Mouse (Mus musculus): ENCODE measurements at regions not wholly inside any gene's neighbourhood (a gene's known extent, or its start where the extent isn't known, plus 50 kb on each side); places are given as distances from the start of the nearest gene placed in this dataset.

GRCm38 (mm10) chr1:169156875-169157274 lies 374.4 kb downstream of the Nuf2 start:
- 0 out of 4 replicates have a peak, but pooled peaks cover 2 to 4% of the 10 kb centered on the region in 2 experiments for H3K4me1 ChIP-seq (ENCODE audit: control insufficient read depth in 2 of 2, insufficient read depth in 2 of 2, low read length in 2 of 2)
- H3K9me3 ChIP-seq (ENCODE audit: control insufficient read depth, low read length), result no peaks in the 10 kb centered on the region
- no peak overlapping the region for H3K4me3 ChIP-seq (ENCODE audit: control insufficient read depth in 1 of 2, insufficient read depth in 1 of 2, low read depth in 1 of 2, low read length in 2 of 2)
- no peak overlapping the region for H3K4me2 ChIP-seq (ENCODE audit: low read length)
- H3K36me3 ChIP-seq (ENCODE audit: control insufficient read depth, insufficient read depth, low read length), result no peaks in the 10 kb centered on the region
- no peaks in the 10 kb centered on the region for H3K27me3 ChIP-seq (ENCODE audit: control insufficient read depth, insufficient read depth, low read length)
- no peak overlapping the region for H3K27ac ChIP-seq (replicated peaks in 1 of 2; ENCODE audit: control insufficient read depth in 1 of 2, insufficient read depth in 1 of 2, low read depth in 2 of 2, low read length in 2 of 2)
- 84% methylated on average over 4 of the region's 4 CpGs for WGBS
- no peak overlapping the region for H3K9ac ChIP-seq (ENCODE audit: low read length)
- no peak for ATAC-seq (ENCODE audit: insufficient number of reproducible peaks, insufficient read depth, low FRiP score, low read depth)

- no peak for ATAC-seq (ENCODE audit: insufficient number of reproducible peaks, insufficient read depth, low FRiP score, low read depth)
- Histone ChIP-seq H3K4me3 (ENCODE audit: control insufficient read depth in 1 of 2, insufficient read depth in 1 of 2, low read depth in 1 of 2, low read length in 2 of 2) (no peak overlapping the region), H3K4me2 (ENCODE audit: low read length) (no peak overlapping the region), H3K27me3 (ENCODE audit: control insufficient read depth, insufficient read depth, low read length) (no peaks in the 10 kb centered on the region), H3K4me1 (ENCODE audit: control insufficient read depth in 2 of 2, insufficient read depth in 2 of 2, low read length in 2 of 2) (0 out of 4 replicates have a peak, but pooled peaks cover 1 to 2% of the 10 kb centered on the region in 2 experiments), H3K9me3 (ENCODE audit: control insufficient read depth, low read length) (no peaks in the 10 kb centered on the region), H3K27ac (replicated peaks in 1 of 2; ENCODE audit: control insufficient read depth in 1 of 2, insufficient read depth in 1 of 2, low read depth in 2 of 2, low read length in 2 of 2) (no peak overlapping the region), H3K36me3 (ENCODE audit: control insufficient read depth, insufficient read depth, low read length) (no peaks in the 10 kb centered on the region), H3K9ac (ENCODE audit: low read length) (no peak overlapping the region)
- WGBS, result 72% methylated on average over 14 of the region's 14 CpGs
These were observed 375.5 kb downstream of the Nuf2 start for GRCm38 (mm10) chr1:169155484-169156459.

- no peaks in the 10 kb centered on the region for H3K27me3 ChIP-seq (ENCODE audit: control insufficient read depth, insufficient read depth, low read length)
- ATAC-seq (ENCODE audit: insufficient number of reproducible peaks, insufficient read depth, low FRiP score, low read depth), result no peak
- 74% methylated on average over 3 of the region's 3 CpGs for WGBS
These were observed 389.0 kb downstream of the Nuf2 start for GRCm38 (mm10) chr1:169142216-169142615.

GRCm38 (mm10) chr1:169140056-169140455 lies 391.2 kb downstream of the Nuf2 start:
- Histone ChIP-seq H3K4me2 (ENCODE audit: low read length) (no peak overlapping the region), H3K4me1 (ENCODE audit: control insufficient read depth in 2 of 2, insufficient read depth in 2 of 2, low read length in 2 of 2) (peaks cover 2% of the 10 kb centered on the region in 2 experiments; a peak in 1 of 4 replicates), H3K27ac (replicated peaks in 1 of 2; ENCODE audit: control insufficient read depth in 1 of 2, insufficient read depth in 1 of 2, low read depth in 2 of 2, low read length in 2 of 2) (no peak overlapping the region), H3K9ac (ENCODE audit: low read length) (no peak overlapping the region), H3K36me3 (ENCODE audit: control insufficient read depth, insufficient read depth, low read length) (no peaks in the 10 kb centered on the region), H3K27me3 (ENCODE audit: control insufficient read depth, insufficient read depth, low read length) (no peaks in the 10 kb centered on the region), H3K4me3 (ENCODE audit: control insufficient read depth in 1 of 2, insufficient read depth in 1 of 2, low read depth in 1 of 2, low read length in 2 of 2) (no peak overlapping the region), H3K9me3 (ENCODE audit: control insufficient read depth, low read length) (peaks cover 9% of the 10 kb centered on the region; the same call in 1 of the 2 replicates)
- 63% methylated on average over 3 of the region's 3 CpGs for WGBS
- ATAC-seq (ENCODE audit: insufficient number of reproducible peaks, insufficient read depth, low FRiP score, low read depth), result no peak

More at GRCm38 (mm10) chr1:169142216-169142615, 389.0 kb downstream of the Nuf2 start:
- no peak overlapping the region for H3K9ac ChIP-seq (ENCODE audit: low read length)
- H3K9me3 ChIP-seq (ENCODE audit: control insufficient read depth, low read length), result peaks cover 9% of the 10 kb centered on the region; the same call in 1 of the 2 replicates
- no peak overlapping the region for H3K4me2 ChIP-seq (ENCODE audit: low read length)
- no peak overlapping the region for H3K4me3 ChIP-seq (ENCODE audit: control insufficient read depth in 1 of 2, insufficient read depth in 1 of 2, low read depth in 1 of 2, low read length in 2 of 2)
- no peak overlapping the region for H3K27ac ChIP-seq (replicated peaks in 1 of 2; ENCODE audit: control insufficient read depth in 1 of 2, insufficient read depth in 1 of 2, low read depth in 2 of 2, low read length in 2 of 2)
- peaks cover 2% of the 10 kb centered on the region in 2 experiments; a peak in 1 of 4 replicates for H3K4me1 ChIP-seq (ENCODE audit: control insufficient read depth in 2 of 2, insufficient read depth in 2 of 2, low read length in 2 of 2)
- H3K36me3 ChIP-seq (ENCODE audit: control insufficient read depth, insufficient read depth, low read length), result no peaks in the 10 kb centered on the region

GRCm38 (mm10) chr1:169139507-169139906 lies 391.8 kb downstream of the Nuf2 start:
- Histone ChIP-seq H3K4me2 (ENCODE audit: low read length) (no peak overlapping the region), H3K9ac (ENCODE audit: low read length) (no peak overlapping the region), H3K4me3 (ENCODE audit: control insufficient read depth in 1 of 2, insufficient read depth in 1 of 2, low read depth in 1 of 2, low read length in 2 of 2) (no peak overlapping the region), H3K36me3 (ENCODE audit: control insufficient read depth, insufficient read depth, low read length) (no peaks in the 10 kb centered on the region), H3K27ac (replicated peaks in 1 of 2; ENCODE audit: control insufficient read depth in 1 of 2, insufficient read depth in 1 of 2, low read depth in 2 of 2, low read length in 2 of 2) (no peak overlapping the region), H3K4me1 (ENCODE audit: control insufficient read depth in 2 of 2, insufficient read depth in 2 of 2, low read length in 2 of 2) (peaks cover 2% of the 10 kb centered on the region in 2 experiments; a peak in 1 of 4 replicates), H3K27me3 (ENCODE audit: control insufficient read depth, insufficient read depth, low read length) (no peaks in the 10 kb centered on the region), H3K9me3 (ENCODE audit: control insufficient read depth, low read length) (peaks cover 9% of the 10 kb centered on the region; the same call in 1 of the 2 replicates)
- ATAC-seq (ENCODE audit: insufficient number of reproducible peaks, insufficient read depth, low FRiP score, low read depth), result no peak
- WGBS, result 53% methylated on average over 5 of the region's 5 CpGs

- Histone ChIP-seq H3K9ac (ENCODE audit: low read length) (no peak overlapping the region), H3K4me2 (ENCODE audit: low read length) (no peak overlapping the region), H3K4me3 (ENCODE audit: control insufficient read depth in 1 of 2, insufficient read depth in 1 of 2, low read depth in 1 of 2, low read length in 2 of 2) (no peak overlapping the region), H3K9me3 (ENCODE audit: control insufficient read depth, low read length) (peaks cover 9% of the 10 kb centered on the region; the same call in 1 of the 2 replicates), H3K27me3 (ENCODE audit: control insufficient read depth, insufficient read depth, low read length) (no peaks in the 10 kb centered on the region), H3K4me1 (ENCODE audit: control insufficient read depth in 2 of 2, insufficient read depth in 2 of 2, low read length in 2 of 2) (peaks cover 2% of the 10 kb centered on the region in 2 experiments; a peak in 1 of 4 replicates), H3K36me3 (ENCODE audit: control insufficient read depth, insufficient read depth, low read length) (no peaks in the 10 kb centered on the region), H3K27ac (replicated peaks in 1 of 2; ENCODE audit: control insufficient read depth in 1 of 2, insufficient read depth in 1 of 2, low read depth in 2 of 2, low read length in 2 of 2) (no peak overlapping the region)
- ATAC-seq (ENCODE audit: insufficient number of reproducible peaks, insufficient read depth, low FRiP score, low read depth), result no peak
- 88% methylated on average over 2 of the region's 2 CpGs for WGBS
These were observed 392.1 kb downstream of the Nuf2 start for GRCm38 (mm10) chr1:169139184-169139486.

- ATAC-seq (ENCODE audit: insufficient number of reproducible peaks, insufficient read depth, low FRiP score, low read depth), result no peak
- H3K27me3 ChIP-seq (ENCODE audit: control insufficient read depth, insufficient read depth, low read length), result no peaks in the 10 kb centered on the region
- no peak overlapping the region for H3K27ac ChIP-seq (replicated peaks in 1 of 2; ENCODE audit: control insufficient read depth in 1 of 2, insufficient read depth in 1 of 2, low read depth in 2 of 2, low read length in 2 of 2)
- no peak overlapping the region for H3K9ac ChIP-seq (ENCODE audit: low read length)
- no peaks in the 10 kb centered on the region for H3K36me3 ChIP-seq (ENCODE audit: control insufficient read depth, insufficient read depth, low read length)
- peaks cover 2% of the 10 kb centered on the region in 2 experiments; a peak in 1 of 4 replicates for H3K4me1 ChIP-seq (ENCODE audit: control insufficient read depth in 2 of 2, insufficient read depth in 2 of 2, low read length in 2 of 2)
- no peak overlapping the region for H3K4me3 ChIP-seq (ENCODE audit: control insufficient read depth in 1 of 2, insufficient read depth in 1 of 2, low read depth in 1 of 2, low read length in 2 of 2)
- H3K9me3 ChIP-seq (ENCODE audit: control insufficient read depth, low read length), result peaks cover 5% of the 10 kb centered on the region; the same call in 1 of the 2 replicates
- no peak overlapping the region for H3K4me2 ChIP-seq (ENCODE audit: low read length)
- 68% methylated on average over 6 of the region's 6 CpGs for WGBS
These were observed 392.7 kb downstream of the Nuf2 start for GRCm38 (mm10) chr1:169138404-169139183.
